Mouse (Mus musculus) stomach, embryonic 14.5 days (tissue): Measurements from ENCODE around the gene Dnali1. TPM values are rescaled to one million over a fixed set of nuclear protein-coding genes. Genes with fewer than 3 reads are reported as not detected.

Source experiments
- ATAC-seq: fragments of 200-750 bp; cut with Nextera tagmentation; 2 replicates; pipeline ENCODE4 v1.8.0; 2017; ENCODE audit warnings: low read depth, moderate TSS enrichment; ENCODE audit not compliant: insufficient number of reproducible peaks, insufficient read depth, low FRiP score
- H3K27ac ChIP-seq: fragments of 300-500 bp; sonication (generic); 2 replicates; pipeline ENCODE4 v1.5.1; 2014; ENCODE audit warnings: mild to moderate bottlenecking, low read length, moderate library complexity, mixed read lengths
- H3K27me3 ChIP-seq: fragments of 300-500 bp; sonication (generic); 2 replicates; pipeline ENCODE4 v1.6.1; 2014; ENCODE audit warnings: low read length, control low read depth, mixed read lengths; ENCODE audit not compliant: control insufficient read depth, insufficient read depth
- H3K36me3 ChIP-seq: fragments of 300-500 bp; sonication (generic); 2 replicates; pipeline ENCODE4 v1.6.1; 2014; ENCODE audit warnings: mild to moderate bottlenecking, control low read depth, low read length, moderate library complexity, mixed read lengths; ENCODE audit not compliant: control insufficient read depth, insufficient read depth
- H3K4me1 ChIP-seq: fragments of 300-500 bp; sonication (generic); 2 replicates; pipeline ENCODE4 v1.6.1; 2014; ENCODE audit warnings: low read length, control low read depth, mixed read lengths; ENCODE audit not compliant: control insufficient read depth, insufficient read depth
- H3K4me2 ChIP-seq: fragments of 300-500 bp; sonication (generic); replicated peaks from 2 replicates; pipeline ENCODE4 v1.6.1; 2014; ENCODE audit warnings: low read depth, low read length, control low read depth
- H3K4me3 ChIP-seq: fragments of 300-500 bp; sonication (generic); 2 replicates; pipeline ENCODE4 v1.5.1; 2014; ENCODE audit warnings: low read depth, low read length, control low read depth
- H3K9ac ChIP-seq: fragments of 300-500 bp; sonication (generic); replicated peaks from 2 replicates; pipeline ENCODE4 v1.6.1; 2014; ENCODE audit warnings: low read depth, mild to moderate bottlenecking, control low read depth, low read length, moderate library complexity, mixed read lengths
- H3K9me3 ChIP-seq: fragments of 300-500 bp; sonication (generic); 2 replicates; pipeline ENCODE4 v1.6.1; 2016; ENCODE audit warnings: low read depth, low read length, control low read depth; ENCODE audit not compliant: control insufficient read depth
- WGBS: fragments of 180-500 bp; shearing (Covaris S2); extraction: QIAGEN DNeasy Blood & Tissue Kit; methylation state at CpG from one replicate; pipeline ENCODE4 v1.1.7; 2014; 5-methylcytosine and 5-hydroxymethylcytosine counted together
- polyA plus RNA-seq: library from polyadenylated mRNA; unstranded; fragments of >200 nt; fragmentation: Nextera tagmentation; extraction: Ambion mirVana; gene quantifications from 2 replicates; pipeline ENCODE4 v1.2.1, GENCODE M21; 2014

Dnali1 gene
- polyA plus RNA-seq, 1 experiment from 2014 or later, result 0.22 TPM

- Histone ChIP-seq H3K4me2 (no peak overlapping the region), H3K4me1 (no peaks in the 10 kb centered on the region), H3K4me3 (no peak overlapping the region), H3K27ac (no peak overlapping the region), H3K9me3 (no peaks in the 10 kb centered on the region), H3K27me3 (no peaks in the 10 kb centered on the region), H3K9ac (no peak overlapping the region), H3K36me3 (peaks cover 29% of the 10 kb centered on the region)
- ATAC-seq, result no peak
- 51% methylated on average over 5 of the region's 5 CpGs for WGBS
Measured at GRCm38 (mm10) chr4:125058033-125058432, 7.5 kb downstream of the Dnali1 start.

GRCm38 (mm10) chr4:125057273-125057672, 8.2 kb downstream of the Dnali1 start:
- H3K9ac ChIP-seq, result no peak overlapping the region
- no peaks in the 10 kb centered on the region for H3K27me3 ChIP-seq
- peaks cover 34% of the 10 kb centered on the region for H3K36me3 ChIP-seq
- WGBS, result 47% methylated on average over 3 of the region's 3 CpGs
- no peaks in the 10 kb centered on the region for H3K9me3 ChIP-seq
- no peak overlapping the region for H3K4me3 ChIP-seq
- no peaks in the 10 kb centered on the region for H3K4me1 ChIP-seq
- no peak overlapping the region for H3K27ac ChIP-seq
- ATAC-seq, result no peak
- H3K4me2 ChIP-seq, result no peak overlapping the region

DNA sequence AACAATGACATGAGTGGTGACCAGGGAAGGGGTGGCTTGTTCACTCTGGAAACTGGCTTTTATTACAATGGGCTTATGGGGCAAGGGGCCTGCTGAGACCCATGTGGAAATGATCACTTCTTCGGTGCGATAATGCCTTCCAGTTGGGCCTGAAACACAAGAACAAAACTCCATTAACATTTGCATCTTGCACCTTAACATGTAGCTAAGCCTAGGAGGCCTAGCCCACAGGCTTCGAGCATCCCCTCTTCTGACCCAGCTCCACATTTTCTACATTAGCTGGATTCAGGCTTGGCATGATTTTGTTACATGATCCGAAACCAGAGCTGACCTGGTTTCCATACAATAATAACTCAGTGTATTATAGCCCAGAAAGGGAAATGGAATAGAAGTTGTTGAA, 9.0 kb downstream of the Dnali1 start:
- H3K27me3 ChIP-seq, result no peaks in the 10 kb centered on the region
- H3K27ac ChIP-seq, result no peak overlapping the region
- H3K4me1 ChIP-seq, result no peaks in the 10 kb centered on the region
- 89% methylated on average over 4 of the region's 4 CpGs for WGBS
- H3K4me2 ChIP-seq, result no peak overlapping the region
- H3K9ac ChIP-seq, result no peak overlapping the region
- H3K9me3 ChIP-seq, result no peaks in the 10 kb centered on the region
- ATAC-seq, result no peak
- peaks cover 40% of the 10 kb centered on the region for H3K36me3 ChIP-seq
- no peak overlapping the region for H3K4me3 ChIP-seq

DNA sequence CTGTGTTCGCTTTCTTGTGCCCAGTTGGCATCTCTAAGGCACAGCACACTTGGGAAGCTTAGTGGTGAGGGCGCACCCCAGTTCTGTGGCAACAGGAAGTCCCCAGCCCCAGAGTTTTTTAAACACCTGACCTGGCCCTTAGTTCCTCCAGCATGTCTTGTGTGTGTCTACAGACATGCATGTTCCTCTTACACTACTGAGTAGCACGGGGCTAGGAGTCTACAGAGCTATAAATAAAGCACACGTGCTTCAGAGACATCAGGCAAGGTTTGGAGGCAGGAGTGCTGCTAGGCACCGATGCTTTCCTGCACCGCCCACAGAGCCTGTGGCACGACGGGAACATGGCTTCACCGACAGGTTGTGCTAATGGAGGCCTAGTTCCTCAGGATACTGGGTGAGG, 10.1 kb downstream of the Dnali1 start:
- WGBS, result 89% methylated on average over 9 of the region's 9 CpGs
- ATAC-seq, result no peak
- Histone ChIP-seq H3K4me3 (no peak overlapping the region), H3K9ac (no peak overlapping the region), H3K36me3 (peaks cover 46% of the 10 kb centered on the region), H3K9me3 (no peaks in the 10 kb centered on the region), H3K27me3 (no peaks in the 10 kb centered on the region), H3K4me2 (no peak overlapping the region), H3K4me1 (no peaks in the 10 kb centered on the region), H3K27ac (no peak overlapping the region)

GRCm38 (mm10) chr4:125044454-125044853, 21.0 kb downstream of the Dnali1 start:
- no peaks in the 10 kb centered on the region for H3K27me3 ChIP-seq
- no peak overlapping the region for H3K9ac ChIP-seq
- WGBS, result 84% methylated on average over 7 of the region's 7 CpGs
- no peak overlapping the region for H3K4me2 ChIP-seq
- no peak for ATAC-seq
- no peak overlapping the region for H3K4me3 ChIP-seq
- H3K36me3 ChIP-seq, result peaks cover 80% of the 10 kb centered on the region
- H3K9me3 ChIP-seq, result no peaks in the 10 kb centered on the region
- H3K27ac ChIP-seq, result no peak overlapping the region
- no peaks in the 10 kb centered on the region for H3K4me1 ChIP-seq

- no peak overlapping the region for H3K27ac ChIP-seq
- H3K4me1 ChIP-seq, result peaks cover 9% of the 10 kb centered on the region
- no peak overlapping the region for H3K4me3 ChIP-seq
- no peak for ATAC-seq
- no peaks in the 10 kb centered on the region for H3K27me3 ChIP-seq
- no peak overlapping the region for H3K9ac ChIP-seq
- 87% methylated on average over 4 of the region's 4 CpGs for WGBS
- no peak overlapping the region for H3K4me2 ChIP-seq
- H3K9me3 ChIP-seq, result no peaks in the 10 kb centered on the region
- peaks cover 26% of the 10 kb centered on the region; the same call in 1 of the 2 replicates for H3K36me3 ChIP-seq
Measured at GRCm38 (mm10) chr4:125034341-125034740, 31.2 kb downstream of the Dnali1 start.

DNA sequence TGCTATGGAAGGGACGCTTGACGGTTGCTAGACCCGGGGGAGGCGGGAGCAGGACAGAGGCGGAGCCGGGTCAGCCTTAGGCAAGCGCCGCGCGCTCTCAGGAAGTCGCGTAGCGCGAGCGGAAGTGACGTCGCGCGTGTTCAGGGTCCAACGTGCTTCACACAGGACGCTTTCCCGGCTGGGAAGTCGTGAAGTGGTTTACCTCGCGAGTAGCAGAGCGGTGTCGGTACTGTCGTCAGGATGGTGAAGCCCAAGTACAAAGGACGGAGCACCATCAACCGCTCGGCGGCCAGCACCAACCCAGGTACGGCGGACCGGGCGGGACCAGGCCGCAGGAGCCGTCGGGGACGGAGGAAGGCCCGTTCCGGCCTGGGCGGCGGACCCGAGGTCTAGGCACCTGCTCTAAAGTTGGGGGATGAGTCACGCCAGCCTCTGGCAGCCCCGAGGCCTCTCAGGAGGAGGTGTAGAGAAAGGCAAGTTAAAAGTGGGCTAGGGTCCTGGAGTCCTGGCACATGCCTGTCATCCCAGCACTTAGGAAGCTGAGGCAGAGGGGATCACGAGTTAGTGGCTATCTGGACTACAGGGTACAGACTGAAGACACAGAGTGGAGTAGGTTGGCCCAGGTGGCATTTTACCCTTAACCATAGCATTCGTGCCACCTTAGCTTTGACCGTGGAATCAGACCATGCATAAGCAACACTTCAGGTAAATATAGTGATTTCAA, 35.5 kb downstream of the Dnali1 start:
- H3K9me3 ChIP-seq, result no peaks in the 10 kb centered on the region
- peaks cover 9% of the 10 kb centered on the region for H3K4me1 ChIP-seq
- peak overlapping the region; percentile 94 for H3K4me2 ChIP-seq
- H3K36me3 ChIP-seq, result peaks cover 2% of the 10 kb centered on the region; the same call in 1 of the 2 replicates
- H3K4me3 ChIP-seq, result peak overlapping the region; percentile 99
- whole genome bisulfite sequencing, result 1% methylated on average over 50 of the region's 50 CpGs
- ATAC-seq, result peak; percentile 99
- no peak overlapping the region for H3K27ac ChIP-seq
- H3K9ac ChIP-seq, result peak overlapping the region; percentile 92
- no peaks in the 10 kb centered on the region for H3K27me3 ChIP-seq

- Histone ChIP-seq H3K4me2 (no peak overlapping the region), H3K27me3 (no peaks in the 10 kb centered on the region), H3K9me3 (no peaks in the 10 kb centered on the region), H3K27ac (no peak overlapping the region), H3K4me3 (no peak overlapping the region), H3K9ac (no peak overlapping the region), H3K36me3 (no peaks in the 10 kb centered on the region), H3K4me1 (no peaks in the 10 kb centered on the region)
- 35% methylated on average over 11 of the region's 11 CpGs for WGBS
- ATAC-seq, result no peak
Measured at GRCm38 (mm10) chr4:125020780-125021538, 44.5 kb downstream of the Dnali1 start.
